Mouse (Mus musculus): ENCODE results near the gene Emd. TPM values are rescaled to one million over a fixed set of nuclear protein-coding genes. Genes with fewer than 3 reads are reported as not detected.

Gene Emd
- total RNA-seq, 2 experiments from 2014 or later = 33.6 to 39.0 TPM

GRCm38 (mm10) chrX:74270062-74270901 lies 15.8 kb downstream of the Emd start, which contains the start of gene Rpl10:
Rpl10 (plus strand) TSS chrX:74270812.
- intact Hi-C loops (cut with DNase I) = no loop called here
- peak; percentile 86 to 87 for DNase-seq (ENCODE audit: low spot score in 2 of 2)

DNA sequence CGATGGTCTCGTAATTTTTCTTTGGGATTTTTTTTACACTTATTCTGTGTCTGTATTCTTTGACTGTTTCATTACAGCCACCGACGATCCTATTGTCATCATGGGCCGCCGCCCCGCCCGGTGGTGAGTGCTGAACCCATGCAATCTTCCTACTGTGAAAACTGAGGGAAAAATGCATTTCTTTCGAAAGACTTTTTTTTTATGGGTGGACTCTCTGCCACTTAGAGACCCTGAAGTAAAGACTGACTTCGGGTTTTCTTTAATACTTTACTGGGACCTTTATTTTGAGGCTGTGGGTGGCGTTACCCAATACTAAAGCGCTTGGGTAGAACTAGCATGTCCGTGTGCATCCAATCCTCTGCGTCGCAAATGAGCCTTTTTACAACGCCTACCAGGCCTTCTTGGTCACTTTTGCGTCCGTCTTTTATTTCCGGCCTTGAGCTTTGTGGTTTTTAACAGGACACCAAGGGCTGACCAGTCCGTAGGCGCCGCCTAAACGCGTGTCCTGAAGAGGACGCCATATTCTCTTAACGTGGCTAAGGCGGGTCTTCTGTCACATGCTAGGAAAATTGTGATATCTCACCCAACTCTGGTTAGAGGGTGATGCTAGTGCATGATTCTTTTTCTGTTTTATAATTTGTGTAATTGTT lies 16.5 kb downstream of the Emd start:
- peak in 1 of 2 experiments; percentile 17 for DNase-seq (ENCODE audit: low spot score in 2 of 2)
- intact Hi-C loops (cut with DNase I) = no loop called here

- intact Hi-C loops (cut with DNase I) = no loop called here
Observed at GRCm38 (mm10) chrX:74273422-74274322, 19.2 kb downstream of the Emd start.

DNA sequence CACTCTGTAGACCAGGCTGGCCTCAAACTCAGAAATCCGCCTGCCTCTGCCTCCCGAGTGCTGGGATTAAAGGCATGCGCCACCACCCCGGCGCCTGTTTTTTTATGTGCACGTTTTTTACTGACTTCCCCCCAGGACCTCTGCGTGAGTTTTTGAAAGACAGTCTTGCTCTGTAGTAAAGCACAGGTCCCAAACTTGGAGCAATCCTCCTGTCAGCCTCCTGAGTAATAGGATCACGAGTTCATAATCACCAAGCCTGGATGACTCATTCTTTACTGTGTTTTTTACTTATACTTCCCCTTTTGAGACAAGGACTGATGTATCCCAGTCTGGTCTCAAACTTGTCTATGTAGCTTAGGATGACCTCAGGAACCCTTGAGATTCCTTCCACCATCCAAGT lies 23.4 kb downstream of the Emd start:
- intact Hi-C loops (cut with DNase I) = no loop called here
- DNase-seq (ENCODE audit: low spot score in 2 of 2) = no peak

More at GRCm38 (mm10) chrX:74273422-74274322, 19.2 kb downstream of the Emd start:
- DNase-seq (ENCODE audit: low spot score in 2 of 2) = no peak

DNA sequence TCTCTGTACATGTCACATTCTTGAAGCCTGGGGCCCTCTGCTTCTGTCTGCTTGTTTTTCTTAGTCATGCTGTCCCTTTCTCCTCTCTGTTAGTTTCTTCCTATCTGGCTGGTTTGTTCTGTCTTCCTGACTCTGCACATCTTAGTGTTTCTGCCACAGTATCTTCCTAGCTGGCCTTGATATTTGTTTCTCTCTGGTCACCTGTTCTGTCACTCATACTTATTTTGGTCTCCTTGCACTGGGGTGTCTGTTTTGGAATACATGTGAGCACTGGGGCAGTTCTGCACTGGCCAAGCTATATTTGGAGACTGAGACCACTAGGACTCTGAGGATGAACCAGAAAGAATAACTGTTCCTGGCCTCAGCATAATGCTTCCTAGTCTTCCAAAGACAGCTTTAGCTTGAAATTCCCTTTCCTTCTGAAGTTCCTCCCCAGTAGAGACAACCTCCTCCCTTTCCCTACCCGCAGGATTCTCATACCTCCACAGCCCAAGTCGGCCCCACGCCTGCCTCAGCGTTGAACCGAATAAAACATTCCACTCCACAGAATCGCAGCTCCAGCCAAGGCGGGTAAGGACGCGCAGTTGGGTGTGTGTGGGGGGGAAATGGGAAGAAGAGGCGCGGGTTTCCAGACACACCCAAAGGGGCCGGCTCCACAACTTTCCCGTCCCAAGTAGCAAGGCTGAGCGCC lies 26.7 kb downstream of the Emd start:
- DNase-seq (ENCODE audit: low spot score in 2 of 2) = peak in 1 of 2 experiments; percentile 46
- intact Hi-C loops (cut with DNase I) = no loop called here

DNA sequence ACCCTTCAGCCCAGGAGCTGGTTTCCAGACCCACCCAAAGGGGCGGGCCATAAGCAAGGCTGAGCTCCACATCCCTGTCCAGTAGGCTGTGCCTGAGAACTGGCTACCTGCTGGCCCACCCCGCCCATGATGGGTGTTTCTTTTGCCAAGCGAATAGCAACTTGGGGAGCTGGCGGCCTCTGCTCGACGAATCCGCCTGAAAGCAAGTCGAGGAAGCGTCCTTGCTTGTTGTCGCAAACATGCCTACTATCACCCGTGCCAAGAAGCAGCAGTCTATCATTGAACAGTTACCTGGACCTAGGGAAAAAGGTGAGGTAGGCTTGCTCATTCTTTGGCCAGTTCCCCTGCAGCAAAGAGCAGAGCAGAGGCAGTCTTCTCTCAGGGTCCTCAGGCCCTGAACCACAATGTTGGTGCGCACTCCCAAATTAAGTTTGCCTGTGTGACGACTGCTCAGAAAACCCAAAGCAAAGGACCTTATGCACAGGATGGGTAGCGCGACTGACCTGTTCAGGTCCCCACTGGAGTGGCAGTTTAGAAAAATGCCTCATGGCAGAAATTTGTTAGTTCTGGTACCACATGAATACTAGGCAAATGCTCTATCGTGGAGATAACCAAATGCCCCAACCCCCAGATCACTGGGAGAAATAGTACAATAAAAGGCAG lies 27.4 kb downstream of the Emd start, which contains the start of the genes Taz and Dnase1l1:
TSS of gene Taz (plus strand) at position 181 of the 663 bp plus-strand sequence.
TSS of gene Dnase1l1 (minus strand) at position 606 of the 663 bp plus-strand sequence.
- DNase-seq (ENCODE audit: low spot score in 2 of 2) = peak in 1 of 2 experiments; percentile 30
- intact Hi-C loops (cut with DNase I) = no loop called here

- intact Hi-C loops (cut with DNase I) = no loop called here
- peak; percentile 81 to 83 for DNase-seq (ENCODE audit: low spot score in 2 of 2)
Observed at GRCm38 (mm10) chrX:74282395-74283091, 28.1 kb downstream of the Emd start.

DNA sequence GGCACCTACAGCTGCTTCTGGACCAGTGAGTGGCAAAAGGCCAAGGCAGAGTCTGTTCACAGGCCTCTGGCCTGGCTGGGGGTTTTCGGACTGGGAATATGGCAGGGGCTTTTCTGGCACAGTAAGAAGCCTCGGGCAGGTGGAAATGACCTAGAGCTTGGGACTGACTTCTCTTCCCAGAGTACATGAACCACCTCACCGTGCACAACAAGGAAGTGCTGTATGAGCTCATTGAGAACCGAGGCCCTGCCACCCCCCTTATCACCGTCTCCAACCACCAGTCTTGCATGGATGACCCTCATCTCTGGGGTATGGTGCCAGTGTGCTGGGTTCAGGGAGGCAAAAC lies 28.6 kb downstream of the Emd start:
- intact Hi-C loops (cut with DNase I) = no loop called here

DNA sequence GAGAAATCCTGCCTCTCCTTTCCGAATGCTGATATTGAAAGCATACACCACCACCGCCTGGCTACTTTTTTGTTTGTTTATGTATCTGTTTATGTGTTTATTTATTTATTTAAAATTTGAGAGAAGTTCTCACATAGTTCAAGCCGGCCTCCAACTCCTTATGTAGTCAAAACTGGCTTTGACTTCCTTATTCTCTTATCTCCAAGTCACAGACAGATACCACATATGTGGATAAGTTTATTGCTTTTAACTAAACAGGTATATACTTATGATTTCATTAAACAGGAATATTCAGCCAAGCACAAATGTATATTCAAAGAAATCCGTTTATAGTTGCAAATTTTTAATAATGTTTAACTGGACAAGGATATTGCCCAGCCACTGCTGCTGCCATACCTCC lies 38.9 kb downstream of the Emd start:
- DNase-seq (ENCODE audit: low spot score in 2 of 2) = no peak
- intact Hi-C loops (cut with DNase I) = no loop called here

More for the DNA sequence above, 28.6 kb downstream of the Emd start:
- DNase-seq (ENCODE audit: low spot score in 2 of 2) = no peak

DNA sequence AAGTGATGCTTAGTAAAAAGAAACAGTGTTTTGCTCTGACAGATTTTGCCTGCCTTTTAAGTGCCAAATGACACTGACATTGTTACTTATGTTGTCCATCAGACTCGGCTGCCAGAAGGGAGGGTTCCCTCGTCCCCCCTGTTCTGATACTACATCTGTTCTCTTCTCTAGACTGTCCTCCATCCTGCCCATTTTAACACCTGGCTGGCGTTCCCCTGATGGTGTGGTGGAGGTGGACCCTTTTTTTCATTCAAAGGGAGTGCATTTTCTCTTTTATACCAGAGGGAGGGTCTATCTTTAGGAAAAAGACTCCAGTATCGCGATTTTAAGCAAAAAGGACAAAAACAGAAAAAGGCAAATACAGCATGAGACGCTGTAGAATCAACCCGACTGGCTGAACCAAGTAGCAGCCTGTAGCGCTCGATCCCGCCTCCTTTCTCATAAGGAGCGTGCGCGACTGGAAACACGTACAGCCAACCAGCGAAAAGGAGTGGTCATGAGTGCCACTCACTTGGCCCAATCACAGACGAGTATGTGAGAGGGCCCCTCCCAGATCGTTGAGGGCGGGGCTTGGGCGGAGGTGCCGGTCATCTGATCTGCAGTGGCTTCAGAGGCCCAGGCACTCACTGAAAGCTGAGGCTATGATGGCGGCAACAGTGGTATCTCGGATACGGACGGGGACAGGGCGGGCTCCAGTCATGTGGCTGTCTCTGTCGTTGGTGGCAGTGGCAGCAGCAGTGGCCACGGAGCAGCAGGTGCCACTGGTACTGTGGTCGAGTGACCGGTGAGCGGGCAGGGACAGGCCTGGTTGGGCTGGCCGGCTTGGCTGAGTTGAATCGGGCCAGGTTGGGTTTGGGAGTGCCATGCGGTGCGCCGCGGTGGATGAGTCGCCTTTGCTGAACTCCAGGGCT lies 42.3 kb downstream of the Emd start, which contains the start of gene Atp6ap1:
TSS of gene Atp6ap1 (plus strand) at position 560 of the 911 bp plus-strand sequence.
- peak; percentile 90 to 91 for DNase-seq (ENCODE audit: low spot score in 2 of 2)
- intact Hi-C loops (cut with DNase I) = no loop called here

DNA sequence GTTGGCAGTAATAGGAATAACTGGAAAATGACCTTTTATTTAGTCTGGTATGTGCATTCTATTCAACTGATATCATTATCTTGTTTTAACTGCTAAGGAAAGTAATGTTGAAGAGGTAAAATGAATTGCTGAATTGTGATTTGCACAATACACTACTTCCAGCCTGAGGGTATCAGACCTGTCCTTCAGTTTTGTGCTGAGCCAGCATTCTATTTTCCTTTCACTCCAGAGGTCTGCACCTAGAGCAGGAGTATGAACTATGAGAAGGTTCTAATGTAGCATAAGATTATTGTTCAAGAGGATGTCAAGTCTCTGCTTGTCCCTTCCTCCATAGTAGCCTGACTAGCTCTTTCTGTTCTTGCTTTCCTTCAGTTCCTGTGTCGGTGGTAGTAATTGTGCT lies 43.9 kb downstream of the Emd start:
- no peak for DNase-seq (ENCODE audit: low spot score in 2 of 2)
- intact Hi-C loops (cut with DNase I) = no loop called here

DNA sequence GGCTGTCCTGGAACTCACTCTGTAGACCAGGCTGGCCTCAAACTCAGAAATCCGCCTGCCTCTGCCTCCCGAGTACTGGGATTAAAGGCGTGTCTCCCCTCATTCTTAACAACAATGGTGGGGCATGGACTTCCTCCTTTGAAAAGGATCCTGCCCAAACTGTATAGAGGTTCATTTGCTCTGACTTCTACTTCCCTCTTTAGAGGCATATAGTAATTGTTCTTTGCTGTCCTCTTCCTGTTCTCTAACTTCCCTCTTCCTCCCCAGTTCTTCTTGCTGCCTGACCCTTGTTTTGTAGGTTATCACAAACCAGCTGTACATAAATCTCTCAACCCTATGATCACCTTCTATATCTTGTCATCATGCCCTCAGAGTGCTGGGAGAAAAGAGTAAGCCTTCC lies 45.2 kb downstream of the Emd start:
- intact Hi-C loops (cut with DNase I) = no loop called here
- DNase-seq (ENCODE audit: low spot score in 2 of 2) = no peak

DNA sequence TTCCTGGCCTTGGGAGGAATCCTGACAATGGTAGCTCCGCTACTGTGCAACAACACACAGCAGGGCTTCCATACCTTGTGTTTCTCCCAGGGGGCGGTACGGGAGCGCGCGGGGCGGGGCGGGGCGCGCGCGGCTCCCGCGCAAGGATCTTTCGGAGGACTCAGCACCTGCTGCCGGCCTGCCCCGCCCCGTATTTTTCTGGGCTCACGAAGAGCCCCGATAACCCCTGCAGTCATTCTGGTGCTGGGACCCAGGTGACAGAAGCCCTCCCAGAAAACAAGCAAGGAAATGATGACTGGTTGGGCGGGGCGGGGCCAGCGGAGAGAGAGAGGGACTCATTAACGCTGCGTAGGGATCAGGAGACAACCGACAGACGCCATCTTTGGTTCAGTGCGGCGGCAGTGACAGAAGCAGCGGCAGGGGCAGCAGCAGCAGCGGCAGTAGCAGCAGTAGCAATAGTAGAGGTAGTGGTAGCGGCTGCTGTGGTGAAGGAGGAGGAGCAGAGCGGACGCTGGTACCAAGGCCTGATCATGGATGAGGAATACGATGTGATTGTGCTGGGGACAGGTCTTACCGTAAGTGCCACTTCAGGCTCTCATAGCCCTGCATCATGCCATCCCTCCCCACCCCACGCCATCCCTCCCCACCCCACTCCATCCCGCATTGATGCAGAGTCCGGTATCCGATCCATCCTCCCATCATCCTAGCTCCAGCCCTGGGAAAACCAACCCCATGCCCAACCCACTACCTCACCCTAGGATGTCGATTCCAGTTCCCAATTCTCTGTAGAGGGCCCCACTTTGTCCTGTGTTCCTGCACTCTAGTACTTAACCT lies 50.6 kb downstream of the Emd start, which contains the start of gene Gdi1:
TSS of gene Gdi1 (plus strand) at position 132 of the 834 bp plus-strand sequence.
- DNase-seq (ENCODE audit: low spot score in 2 of 2) = peak; percentile 72 to 73
- intact Hi-C loops (cut with DNase I) = no loop called here

Data from left cerebral cortex, postnatal 36 days (tissue).